Mouse (Mus musculus) neural tube, embryonic 11.5 days (tissue): ENCODE results near the gene Exoc7. TPM values are rescaled to one million over a fixed set of nuclear protein-coding genes. Genes with fewer than 3 reads are reported as not detected.
A peak's percentile ranks its signal among the peaks of the same experiment; 100 is the strongest.
"Not testable (repeated sequence)": the region's sequence is repeated elsewhere in the genome, so short reads cannot be mapped to it uniquely, and the experiment has no call there.

ENCODE experiments used
- ATAC-seq: fragments of 200-750 bp; cut with Nextera tagmentation; 2 replicates; pipeline ENCODE4 v1.8.0; 2017; ENCODE audit warnings: moderate number of reproducible peaks, mild to moderate bottlenecking, moderate TSS enrichment, moderate library complexity; ENCODE audit not compliant: insufficient read depth, low FRiP score, low TSS enrichment
- DNase-seq: peaks from one replicate; pipeline ENCODE4 v3.0.0-alpha.2; 2015; ENCODE audit warnings: low spot score
- H3K27ac ChIP-seq: fragments of 300-500 bp; sonication (generic); 2 replicates; pipeline ENCODE4 v1.5.1; 2014; ENCODE audit warnings: low read depth, mild to moderate bottlenecking, low read length
- H3K27me3 ChIP-seq: fragments of 300-500 bp; sonication (generic); 2 replicates; pipeline ENCODE4 v1.6.1; 2014; ENCODE audit warnings: mild to moderate bottlenecking, low read length, mixed read lengths; ENCODE audit not compliant: control insufficient read depth, insufficient read depth
- H3K36me3 ChIP-seq: fragments of 300-500 bp; sonication (generic); 2 replicates; pipeline ENCODE4 v1.6.1; 2014; ENCODE audit warnings: mild to moderate bottlenecking, low read length, moderate library complexity, mixed read lengths; ENCODE audit not compliant: control insufficient read depth, insufficient read depth
- H3K4me1 ChIP-seq: fragments of 300-500 bp; sonication (generic); 2 replicates; pipeline ENCODE4 v1.6.1; 2014; ENCODE audit warnings: low read length, mixed read lengths; ENCODE audit not compliant: control insufficient read depth, insufficient read depth
- H3K4me2 ChIP-seq: fragments of 300-500 bp; sonication (generic); 2 replicates; pipeline ENCODE4 v1.6.1; 2014; ENCODE audit warnings: low read depth, mild to moderate bottlenecking, moderate library complexity
- H3K4me3 ChIP-seq: fragments of 300-500 bp; sonication (generic); 2 replicates; pipeline ENCODE4 v1.5.1; 2014; ENCODE audit warnings: low read depth, low read length
- H3K9ac ChIP-seq: fragments of 300-500 bp; sonication (generic); 2 replicates; pipeline ENCODE4 v1.6.1; 2014; ENCODE audit warnings: mild to moderate bottlenecking, low read length
- H3K9me3 ChIP-seq: fragments of 300-500 bp; sonication (generic); 2 replicates; pipeline ENCODE4 v1.6.1; 2016; ENCODE audit warnings: low read length; ENCODE audit not compliant: control insufficient read depth
- WGBS: fragments of 180-500 bp; shearing (Covaris S2); extraction: QIAGEN DNeasy Blood & Tissue Kit; methylation state at CpG from one replicate; pipeline ENCODE4 v1.1.7; 2014; 5-methylcytosine and 5-hydroxymethylcytosine counted together
- polyA plus RNA-seq: library from polyadenylated mRNA; unstranded; fragments of >200 nt; fragmentation: Nextera tagmentation; extraction: Ambion mirVana; gene quantifications from 2 replicates; pipeline ENCODE4 v1.2.1, GENCODE M21; 2014

Gene Exoc7
- polyA plus RNA-seq, 1 experiment from 2014 or later = 74.3 TPM

GRCm38 (mm10) chr11:116280751-116281663 is 26.0 kb downstream of the Exoc7 start, which contains the start of gene Galr2:
Gene Galr2 (plus strand): TSS chr11:116280939.
- WGBS = 5% methylated on average over 48 of the region's 48 CpGs
- Histone ChIP-seq H3K36me3 (no peaks in the 10 kb centered on the region), H3K27ac (no peak within 1 kb of the TSS), H3K9ac (no peak within 1 kb of the TSS), H3K4me3 (peak within 1 kb of the TSS; percentile 19), H3K4me1 (no peaks in the 10 kb centered on the region), H3K9me3 (no peaks in the 10 kb centered on the region), H3K4me2 (peak within 1 kb of the TSS; percentile 35), H3K27me3 (peaks cover 54% of the 10 kb centered on the region)
- peak; percentile 44 for DNase-seq
- no peak for ATAC-seq

GRCm38 (mm10) chr11:116277184-116277583 is 29.8 kb downstream of the Exoc7 start:
- DNase-seq, H3K9ac ChIP-seq, H3K4me3 ChIP-seq, H3K4me2 ChIP-seq, H3K27ac ChIP-seq, H3K9me3 ChIP-seq, ATAC-seq, H3K36me3 ChIP-seq: not testable (repeated sequence)
- Histone ChIP-seq H3K4me1 (peaks cover 12% of the 10 kb centered on the region), H3K27me3 (peaks cover 25% of the 10 kb centered on the region)
- 88% methylated on average over 1 of the region's 1 CpGs for WGBS

GRCm38 (mm10) chr11:116274045-116274666 is 32.9 kb downstream of the Exoc7 start, which contains the start of gene Srp68:
Gene Srp68 (minus strand): TSS chr11:116274217.
- Histone ChIP-seq H3K9ac (peak within 1 kb of the TSS; percentile 86), H3K4me1 (peaks cover 12% of the 10 kb centered on the region), H3K4me3 (peak within 1 kb of the TSS; percentile 87), H3K9me3 (no peaks in the 10 kb centered on the region), H3K36me3 (peaks cover 5% of the 10 kb centered on the region), H3K27ac (peak within 1 kb of the TSS; percentile 76), H3K4me2 (peak within 1 kb of the TSS; percentile 59), H3K27me3 (no peaks in the 10 kb centered on the region)
- ATAC-seq (peak; percentile 95), DNase-seq (peak; percentile 93)
- 5% methylated on average over 32 of the region's 32 CpGs for WGBS

GRCm38 (mm10) chr11:116273469-116274044 is 33.5 kb downstream of the Exoc7 start:
- no peak for DNase-seq
- peak overlapping the region; percentile 59 for H3K4me2 ChIP-seq
- no peaks in the 10 kb centered on the region for H3K27me3 ChIP-seq
- ATAC-seq = peak; percentile 41; the same call in 1 of the 2 replicates
- H3K4me1 ChIP-seq = peaks cover 12% of the 10 kb centered on the region
- H3K36me3 ChIP-seq = peaks cover 6% of the 10 kb centered on the region
- H3K27ac ChIP-seq = peak overlapping the region; percentile 76; the same call in 1 of the 2 replicates
- peak overlapping the region; percentile 86 for H3K9ac ChIP-seq
- WGBS = 0% methylated on average over 38 of the region's 39 CpGs
- H3K9me3 ChIP-seq = no peaks in the 10 kb centered on the region
- peak overlapping the region; percentile 87 for H3K4me3 ChIP-seq

GRCm38 (mm10) chr11:116272589-116273468 is 34.2 kb downstream of the Exoc7 start:
- ATAC-seq = no peak
- H3K27ac ChIP-seq = no peak overlapping the region

GRCm38 (mm10) chr11:116269560-116269959 is 37.5 kb downstream of the Exoc7 start:
- H3K27me3 ChIP-seq = no peaks in the 10 kb centered on the region
- H3K4me2 ChIP-seq = no peak overlapping the region
- no peak overlapping the region for H3K27ac ChIP-seq
- ATAC-seq (no peak), DNase-seq (no peak)
- no peak overlapping the region for H3K9ac ChIP-seq
- H3K4me1 ChIP-seq = peaks cover 10% of the 10 kb centered on the region
- no peak overlapping the region for H3K4me3 ChIP-seq
- WGBS = 95% methylated on average over 8 of the region's 8 CpGs
- peaks cover 20% of the 10 kb centered on the region for H3K36me3 ChIP-seq
- no peaks in the 10 kb centered on the region for H3K9me3 ChIP-seq

More at GRCm38 (mm10) chr11:116272589-116273468, 34.2 kb downstream of the Exoc7 start:
- WGBS = 66% methylated on average over 12 of the region's 12 CpGs
- Histone ChIP-seq H3K9ac (peak overlapping the region; percentile 86), H3K4me1 (peaks cover 12% of the 10 kb centered on the region), H3K4me3 (peak overlapping the region; percentile 87), H3K27me3 (no peaks in the 10 kb centered on the region), H3K9me3 (no peaks in the 10 kb centered on the region), H3K36me3 (peaks cover 9% of the 10 kb centered on the region), H3K4me2 (peak overlapping the region; percentile 59)
- no peak for DNase-seq

- 94% methylated on average over 6 of the region's 6 CpGs for WGBS
- ATAC-seq (no peak), DNase-seq (no peak)
- H3K36me3 ChIP-seq = peaks cover 25% of the 10 kb centered on the region
- H3K4me2 ChIP-seq = no peak overlapping the region
- H3K27ac ChIP-seq = no peak overlapping the region
- no peaks in the 10 kb centered on the region for H3K27me3 ChIP-seq
- H3K4me3 ChIP-seq = no peak overlapping the region
- peaks cover 9% of the 10 kb centered on the region for H3K4me1 ChIP-seq
- no peak overlapping the region for H3K9ac ChIP-seq
- H3K9me3 ChIP-seq = no peaks in the 10 kb centered on the region
These were observed 38.7 kb downstream of the Exoc7 start for GRCm38 (mm10) chr11:116268313-116268712.

GRCm38 (mm10) chr11:116267637-116268036 is 39.4 kb downstream of the Exoc7 start:
- H3K4me3 ChIP-seq = no peak overlapping the region
- H3K4me2 ChIP-seq = no peak overlapping the region
- H3K4me1 ChIP-seq = peaks cover 3% of the 10 kb centered on the region
- no peaks in the 10 kb centered on the region for H3K9me3 ChIP-seq
- WGBS = 89% methylated on average over 8 of the region's 8 CpGs
- no peak overlapping the region for H3K9ac ChIP-seq
- ATAC-seq (no peak), DNase-seq (no peak)
- no peaks in the 10 kb centered on the region for H3K27me3 ChIP-seq
- no peak overlapping the region for H3K27ac ChIP-seq
- H3K36me3 ChIP-seq = peaks cover 26% of the 10 kb centered on the region
